Mouse (Mus musculus): Measurements from ENCODE around the gene Otub1. TPM values are rescaled to one million over a fixed set of nuclear protein-coding genes. Genes with fewer than 3 reads are reported as not detected.

Otub1 gene
- total RNA-seq, 2 experiments from 2014 or later, result 73.9 to 79.3 TPM

DNA sequence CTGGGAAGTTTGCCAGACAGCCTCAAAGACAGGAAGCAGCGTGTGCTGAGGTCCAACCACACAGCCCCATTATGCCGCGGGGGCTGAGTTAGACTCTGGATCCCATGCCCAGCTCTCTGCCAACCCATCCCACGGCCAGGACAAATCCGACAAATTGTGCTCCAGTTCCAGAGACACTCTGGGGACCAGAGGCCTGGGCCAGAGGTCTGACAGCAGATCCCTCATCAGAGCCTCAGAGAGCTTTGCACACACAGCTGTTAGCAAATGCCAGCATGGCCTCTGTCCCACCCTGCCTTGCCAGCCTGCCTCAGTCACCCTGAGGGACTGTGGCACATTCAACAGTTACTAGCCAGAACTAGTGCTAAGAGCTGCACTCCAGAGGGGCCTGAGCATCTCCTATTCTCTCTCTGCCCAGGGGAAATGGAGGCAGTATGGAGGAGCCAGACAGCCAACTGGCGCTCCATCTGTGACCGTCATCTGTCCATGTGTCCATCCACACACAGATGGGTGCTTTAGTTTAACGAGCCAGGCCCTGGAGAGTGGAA, 57.5 kb downstream of the Otub1 start:
- DNase-seq (ENCODE audit: low spot score in 2 of 2), result no peak

Other genes starting within 250 kb of the Otub1 start
- 100 to 1,000 TPM; 364 to 392 TPM for gene Ppp1r14b, start 231.3 kb downstream of the Otub1 start, total RNA-seq (2021)
- 10 to 100 TPM; 22.2 to 23.9 TPM for gene Plcb3, start 229.8 kb downstream of the Otub1 start, total RNA-seq (2021)
- 10 to 100 TPM; 25.3 to 28.6 TPM for gene Fkbp2, start 225.8 kb downstream of the Otub1 start, total RNA-seq (2021)
- gene Vegfb, start 218.7 kb downstream of the Otub1 start, total RNA-seq (2021), result 10 to 100 TPM; 68.0 to 73.0 TPM
- 10 to 100 TPM; 32.3 to 34.2 TPM for gene Dnajc4, start 213.7 kb downstream of the Otub1 start, total RNA-seq (2021)
- gene Nudt22, start 210.2 kb downstream of the Otub1 start, total RNA-seq (2021), result 10 to 100 TPM; 17.1 to 23.6 TPM
- 10 to 100 TPM; 18.4 to 19.5 TPM for gene Trpt1, start 210.2 kb downstream of the Otub1 start, total RNA-seq (2021)
- gene Fermt3, start 186.8 kb downstream of the Otub1 start, total RNA-seq (2021), result 1 to 10 TPM; 5.3 to 5.4 TPM
- 100 to 1,000 TPM; 122 to 129 TPM for gene Stip1, start 166.3 kb downstream of the Otub1 start, total RNA-seq (2021)
- 100 to 1,000 TPM; 233 to 237 TPM for gene Macrod1, start 149.5 kb downstream of the Otub1 start, total RNA-seq (2021)
- gene Flrt1, start 100.6 kb downstream of the Otub1 start, total RNA-seq (2021), result 1 to 10 TPM in 1 of 2 experiments, under 1 TPM in 1; 0.91 to 1.4 TPM
- gene Cox8a, start 11.3 kb upstream of the Otub1 start, total RNA-seq (2021), result 100 to 1,000 TPM; 437 to 448 TPM
- 10 to 100 TPM; 20.1 to 22.4 TPM for gene Naa40, start 34.9 kb upstream of the Otub1 start, total RNA-seq (2021)
- 10 to 100 TPM; 11.0 to 13.1 TPM for gene Rcor2, start 61.0 kb upstream of the Otub1 start, total RNA-seq (2021)
- gene Mark2, start 135.5 kb upstream of the Otub1 start, total RNA-seq (2021), result 10 to 100 TPM; 45.1 to 46.3 TPM
- 10 to 100 TPM; 18.2 to 20.1 TPM for gene Spindoc, start 176.7 kb upstream of the Otub1 start, total RNA-seq (2021)
- gene 2700081O15Rik, start 211.3 kb upstream of the Otub1 start, total RNA-seq (2021), result 10 to 100 TPM; 34.4 to 34.7 TPM